Mouse (Mus musculus): ENCODE results near the gene Mdfic. TPM values are rescaled to one million over a fixed set of nuclear protein-coding genes. Genes with fewer than 3 reads are reported as not detected.

Mdfic gene
- polyA plus RNA-seq, 1 experiment from 2014 or later, result 1.0 TPM

DNA sequence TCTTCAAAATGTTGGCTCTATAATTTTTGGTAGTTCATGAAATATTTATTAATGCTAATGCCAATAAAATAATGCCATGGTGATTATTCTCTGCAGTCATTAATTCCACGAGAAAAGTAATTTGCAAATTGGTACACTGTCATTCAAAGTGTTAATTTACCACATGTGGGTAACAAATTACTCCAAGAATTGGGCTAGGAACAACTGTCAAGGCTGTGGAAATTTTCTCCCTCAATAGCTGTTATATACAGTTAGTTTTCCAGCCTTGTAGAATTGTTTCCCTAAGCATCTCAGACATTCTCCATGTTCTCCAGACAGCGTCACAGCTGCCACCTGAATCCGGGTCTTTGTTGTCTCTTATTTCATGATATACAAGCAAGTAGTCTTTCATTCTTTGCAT, 117.2 kb downstream of the Mdfic start:
- ATAC-seq (replicated peaks), result no peak
- Histone ChIP-seq H3K4me1 (no peaks in the 10 kb centered on the region), H3K36me3 (replicated peaks) (no peaks in the 10 kb centered on the region), H3K9me3 (no peaks in the 10 kb centered on the region), H3K27me3 (replicated peaks) (no peaks in the 10 kb centered on the region), H3K9ac (no peak overlapping the region), H3K27ac (no peak overlapping the region), H3K4me2 (no peak overlapping the region), H3K4me3 (no peak overlapping the region)
- WGBS, result 83% methylated on average over 3 of the region's 3 CpGs

DNA sequence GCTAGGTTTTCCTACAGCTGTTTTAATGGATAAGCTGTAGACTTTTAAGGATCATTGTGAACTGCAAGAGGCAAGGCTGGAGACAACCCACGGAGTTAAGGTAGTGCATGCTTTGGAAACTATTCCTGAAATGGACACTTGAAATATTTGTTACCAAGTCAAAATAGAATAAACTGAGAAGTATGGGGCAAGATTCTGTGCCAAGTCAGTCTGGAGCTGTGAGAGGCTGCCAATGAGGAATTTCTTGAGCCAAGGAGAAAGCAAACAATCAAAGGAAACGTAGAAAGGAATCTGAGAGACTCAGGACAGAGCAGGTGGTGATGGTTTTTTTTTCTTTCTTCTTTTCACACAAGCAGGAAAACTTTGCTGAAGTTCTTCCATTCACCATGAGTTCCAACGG, 119.4 kb downstream of the Mdfic start:
- Histone ChIP-seq H3K4me2 (no peak overlapping the region), H3K4me1 (no peaks in the 10 kb centered on the region), H3K4me3 (no peak overlapping the region), H3K27ac (no peak overlapping the region), H3K9ac (no peak overlapping the region), H3K9me3 (no peaks in the 10 kb centered on the region), H3K27me3 (replicated peaks) (no peaks in the 10 kb centered on the region), H3K36me3 (replicated peaks) (no peaks in the 10 kb centered on the region)
- no peak for ATAC-seq (replicated peaks)
- WGBS, result 75% methylated on average over 3 of the region's 3 CpGs

DNA sequence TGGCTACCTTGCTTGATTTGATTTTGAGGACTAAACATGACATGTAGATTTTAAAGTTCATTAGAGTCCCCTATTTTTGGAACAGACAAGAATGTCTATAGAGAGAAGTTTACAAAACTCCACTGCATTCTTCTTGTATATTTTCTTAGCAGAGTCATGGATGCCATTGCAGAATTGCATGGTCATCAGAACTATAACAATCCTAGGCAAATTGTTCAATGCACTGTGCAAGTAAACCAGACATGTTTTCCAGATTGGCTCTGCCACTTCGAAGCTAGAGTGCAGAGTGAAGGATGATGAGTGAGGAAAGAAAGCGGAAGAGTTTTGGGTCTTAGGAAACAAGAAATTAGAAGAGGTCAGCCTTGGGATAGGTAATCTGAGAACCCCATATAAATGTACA, 120.0 kb downstream of the Mdfic start:
- Histone ChIP-seq H3K4me1 (no peaks in the 10 kb centered on the region), H3K27me3 (replicated peaks) (no peaks in the 10 kb centered on the region), H3K9ac (no peak overlapping the region), H3K4me2 (no peak overlapping the region), H3K27ac (no peak overlapping the region), H3K9me3 (no peaks in the 10 kb centered on the region), H3K36me3 (replicated peaks) (no peaks in the 10 kb centered on the region), H3K4me3 (no peak overlapping the region)
- ATAC-seq (replicated peaks), result no peak
- 97% methylated on average over 2 of the region's 2 CpGs for WGBS

DNA sequence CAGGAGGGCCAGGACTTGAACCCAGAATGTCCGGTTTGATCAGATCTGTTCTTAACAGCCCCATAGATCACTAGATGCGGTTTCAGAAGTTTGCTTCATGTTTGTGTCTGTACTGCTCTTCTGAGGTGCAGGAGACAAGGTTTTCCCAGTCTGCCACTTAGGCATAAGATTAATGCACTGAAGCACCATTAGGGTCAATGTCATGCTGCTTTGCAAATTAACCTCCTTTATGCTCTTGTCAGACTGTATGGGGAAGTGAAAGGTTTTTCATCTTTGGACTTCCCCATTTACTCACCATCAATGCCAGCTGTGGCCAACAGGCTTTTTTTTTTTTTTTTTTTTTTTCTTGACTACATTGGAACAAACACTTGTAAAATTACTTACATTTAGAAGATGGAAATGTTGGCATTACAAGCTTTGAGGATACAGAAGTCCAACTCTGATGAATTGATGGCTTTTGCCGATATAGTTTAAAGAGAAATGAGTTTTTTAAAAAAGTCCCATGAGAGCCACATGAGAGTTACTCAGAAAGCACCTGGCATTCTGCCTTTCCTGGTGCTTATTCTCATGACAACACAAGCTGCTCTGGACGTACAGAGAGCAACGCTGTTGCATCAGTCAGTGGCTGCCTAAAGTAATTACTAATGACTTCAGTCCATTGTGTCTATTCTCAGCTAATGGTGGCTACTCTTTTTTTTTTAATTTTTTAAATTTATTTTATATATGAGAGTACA, 121.2 kb downstream of the Mdfic start:
- Histone ChIP-seq H3K27ac (no peak overlapping the region), H3K4me3 (no peak overlapping the region), H3K27me3 (replicated peaks) (no peaks in the 10 kb centered on the region), H3K4me2 (no peak overlapping the region), H3K36me3 (replicated peaks) (no peaks in the 10 kb centered on the region), H3K9me3 (no peaks in the 10 kb centered on the region), H3K4me1 (no peaks in the 10 kb centered on the region), H3K9ac (no peak overlapping the region)
- WGBS, result 74% methylated on average over 5 of the region's 5 CpGs
- no peak for ATAC-seq (replicated peaks)

DNA sequence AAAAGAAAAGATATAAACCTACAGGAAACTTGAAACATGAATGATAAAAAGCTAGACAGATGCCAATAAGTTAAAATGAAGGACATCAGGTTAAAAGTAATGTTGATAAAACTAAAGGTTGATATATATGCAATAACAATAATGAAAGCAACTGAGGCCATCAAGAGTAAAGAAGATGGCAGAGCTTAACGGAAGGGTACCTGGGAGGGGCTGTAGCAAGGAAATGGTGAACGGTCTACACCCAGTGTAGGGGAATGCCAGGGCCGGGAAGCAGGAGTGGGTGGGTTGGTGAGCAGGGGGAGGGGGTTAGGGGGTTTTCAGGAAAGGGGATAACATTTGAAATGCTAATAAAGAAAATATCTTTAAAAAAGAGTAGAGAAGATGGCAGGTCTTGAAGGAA, 122.8 kb downstream of the Mdfic start:
- WGBS, result 94% methylated on average over 3 of the region's 3 CpGs
- ATAC-seq (replicated peaks), result no peak
- no peak overlapping the region for H3K9ac ChIP-seq

GRCm38 (mm10) chr6:15845711-15846342, 125.4 kb downstream of the Mdfic start:
- Histone ChIP-seq H3K9me3 (no peaks in the 10 kb centered on the region), H3K4me1 (no peaks in the 10 kb centered on the region), H3K4me2 (no peak overlapping the region), H3K36me3 (replicated peaks) (no peaks in the 10 kb centered on the region), H3K27me3 (replicated peaks) (no peaks in the 10 kb centered on the region), H3K4me3 (no peak overlapping the region), H3K27ac (no peak overlapping the region), H3K9ac (no peak overlapping the region)
- WGBS, result 65% methylated on average over 2 of the region's 2 CpGs
- ATAC-seq (replicated peaks), result no peak

More for the DNA sequence above, 122.8 kb downstream of the Mdfic start:
- Histone ChIP-seq H3K4me2 (no peak overlapping the region), H3K9me3 (no peaks in the 10 kb centered on the region), H3K4me1 (no peaks in the 10 kb centered on the region), H3K36me3 (replicated peaks) (no peaks in the 10 kb centered on the region), H3K27me3 (replicated peaks) (no peaks in the 10 kb centered on the region), H3K27ac (no peak overlapping the region), H3K4me3 (no peak overlapping the region)

Measured in midbrain, embryonic 15.5 days (tissue).